Mouse (Mus musculus): Measurements from ENCODE around the gene Slc4a1ap.

GRCm38 (mm10) chr5:31573722-31574121 lies 46.9 kb downstream of the Slc4a1ap start:
- no peak for TF ChIP-seq POLR2A (IDR thresholded peaks at IDR 0.05; ENCODE audit: extremely low read depth, insufficient read depth, low read length)
- no peak for TF ChIP-seq CTCF (IDR thresholded peaks at IDR 0.05; ENCODE audit: extremely low read depth, insufficient read depth, low read length)
